Mouse (Mus musculus): ENCODE results near the gene Atp10b.

Gene Atp10b

GRCm38 (mm10) chr11:43200089-43200488 lies 50.4 kb downstream of the Atp10b start:
- DNase-seq = no peak

GRCm38 (mm10) chr11:43203580-43203979 lies 53.9 kb downstream of the Atp10b start:
- DNase-seq = peak; percentile 69 to 75

- DNase-seq = peak in 1 of 2 experiments; percentile 35
These were observed 63.5 kb downstream of the Atp10b start for GRCm38 (mm10) chr11:43213134-43213533.

GRCm38 (mm10) chr11:43213740-43214139 lies 64.1 kb downstream of the Atp10b start:
- DNase-seq = no peak

- peak; percentile 88 to 94 for DNase-seq
These were observed 67.3 kb downstream of the Atp10b start for GRCm38 (mm10) chr11:43217021-43217420.

- DNase-seq = peak; percentile 36 to 64
These were observed 80.6 kb downstream of the Atp10b start for GRCm38 (mm10) chr11:43230231-43230630.

GRCm38 (mm10) chr11:43232073-43232472 lies 82.4 kb downstream of the Atp10b start:
- DNase-seq = peak; percentile 37 to 40

GRCm38 (mm10) chr11:43236360-43237039 lies 86.8 kb downstream of the Atp10b start:
- DNase-seq = no peak

GRCm38 (mm10) chr11:43239804-43240203 lies 90.1 kb downstream of the Atp10b start:
- DNase-seq = no peak

GRCm38 (mm10) chr11:43253034-43253433 lies 103.4 kb downstream of the Atp10b start:
- peak in 1 of 2 experiments; percentile 12 for DNase-seq

GRCm38 (mm10) chr11:43255262-43255661 lies 105.6 kb downstream of the Atp10b start:
- DNase-seq = peak in 1 of 2 experiments; percentile 46

- DNase-seq = no peak
These were observed 107.6 kb downstream of the Atp10b start for GRCm38 (mm10) chr11:43257291-43257690.

GRCm38 (mm10) chr11:43257781-43258180 lies 108.1 kb downstream of the Atp10b start:
- DNase-seq = no peak

- DNase-seq = peak; percentile 90 to 91
These were observed 114.0 kb downstream of the Atp10b start for GRCm38 (mm10) chr11:43263548-43264218.

GRCm38 (mm10) chr11:43267505-43267904 lies 117.8 kb downstream of the Atp10b start:
- DNase-seq = no peak

GRCm38 (mm10) chr11:43269503-43270255 lies 120.0 kb downstream of the Atp10b start:
- no peak for DNase-seq

- DNase-seq = no peak
These were observed 120.7 kb downstream of the Atp10b start for GRCm38 (mm10) chr11:43270256-43270806.

GRCm38 (mm10) chr11:43273896-43274295 lies 124.2 kb downstream of the Atp10b start:
- no peak for DNase-seq

GRCm38 (mm10) chr11:43297584-43297983 lies 147.9 kb downstream of the Atp10b start:
- DNase-seq = no peak

GRCm38 (mm10) chr11:43311000-43311399 lies 161.3 kb downstream of the Atp10b start:
- DNase-seq = no peak

All from cerebellum, postnatal 10 days (tissue).